Mouse (Mus musculus) embryonic facial prominence, embryonic 11.5 days (tissue): Measurements from ENCODE around the gene Ptges3. TPM values are rescaled to one million over a fixed set of nuclear protein-coding genes. Genes with fewer than 3 reads are reported as not detected.
A peak's percentile ranks its signal among the peaks of the same experiment; 100 is the strongest.
"Not testable (repeated sequence)": the region's sequence is repeated elsewhere in the genome, so short reads cannot be mapped to it uniquely, and the experiment has no call there.

Experiments used
- ATAC-seq: fragments of 200-750 bp; cut with Nextera tagmentation; replicated peaks from 2 replicates; pipeline ENCODE4 v1.8.0; 2017; ENCODE audit warnings: low read depth; ENCODE audit not compliant: insufficient number of reproducible peaks, low FRiP score, low TSS enrichment
- DNase-seq: peaks from one replicate; pipeline ENCODE4 v3.0.0-alpha.2; 2015; ENCODE audit warnings: low spot score
- H3K27ac ChIP-seq: fragments of 300-500 bp; sonication (generic); replicated peaks from 2 replicates; pipeline ENCODE4 v1.5.1; 2014; ENCODE audit warnings: mild to moderate bottlenecking, low read depth, low read length, control low read depth
- H3K27me3 ChIP-seq: fragments of 300-500 bp; sonication (generic); 2 replicates; pipeline ENCODE4 v1.6.1; 2014; ENCODE audit warnings: mild to moderate bottlenecking, low read length, moderate library complexity, mixed read lengths; ENCODE audit not compliant: control insufficient read depth, insufficient read depth
- H3K36me3 ChIP-seq: fragments of 300-500 bp; sonication (generic); replicated peaks from 2 replicates; pipeline ENCODE4 v1.6.1; 2014; ENCODE audit warnings: low read depth, mild to moderate bottlenecking, low read length, moderate library complexity, mixed read lengths; ENCODE audit not compliant: control insufficient read depth, insufficient read depth
- H3K4me1 ChIP-seq: fragments of 300-500 bp; sonication (generic); 2 replicates; pipeline ENCODE4 v1.6.1; 2014; ENCODE audit warnings: low read length, mixed read lengths; ENCODE audit not compliant: control insufficient read depth, insufficient read depth
- H3K4me2 ChIP-seq: fragments of 300-500 bp; sonication (generic); 2 replicates; pipeline ENCODE4 v1.6.1; 2014; ENCODE audit warnings: low read depth, mild to moderate bottlenecking, control low read depth, low read length, moderate library complexity
- H3K4me3 ChIP-seq: fragments of 300-500 bp; sonication (generic); 2 replicates; pipeline ENCODE4 v1.5.1; 2014; ENCODE audit warnings: low read depth, low read length, control low read depth
- H3K9ac ChIP-seq: fragments of 300-500 bp; sonication (generic); replicated peaks from 2 replicates; pipeline ENCODE4 v1.6.1; 2014; ENCODE audit warnings: mild to moderate bottlenecking, control low read depth, low read length
- H3K9me3 ChIP-seq: fragments of 300-500 bp; sonication (generic); replicated peaks from 2 replicates; pipeline ENCODE4 v1.6.1; 2016; ENCODE audit warnings: mild to moderate bottlenecking, low read length, inconsistent platforms, mixed read lengths; ENCODE audit not compliant: control insufficient read depth
- WGBS: fragments of 180-500 bp; shearing (Covaris S2); extraction: QIAGEN DNeasy Blood & Tissue Kit; methylation state at CpG from one replicate; pipeline ENCODE4 v1.1.7; 2014; 5-methylcytosine and 5-hydroxymethylcytosine counted together
- polyA plus RNA-seq: library from polyadenylated mRNA; unstranded; fragments of >200 nt; fragmentation: Nextera tagmentation; extraction: Ambion mirVana; gene quantifications from 2 replicates; pipeline ENCODE4 v1.2.1, GENCODE M21; 2014

Gene Ptges3
- polyA plus RNA-seq, 1 experiment from 2014 or later = 733 TPM

- no peaks in the 10 kb centered on the region for H3K27me3 ChIP-seq
- H3K9me3 ChIP-seq = no peaks in the 10 kb centered on the region
- peak overlapping the region; percentile 91 for H3K4me3 ChIP-seq
- H3K27ac ChIP-seq = no peak overlapping the region
- H3K4me2 ChIP-seq = peak overlapping the region; percentile 59
- 18% methylated on average over 9 of the region's 9 CpGs for WGBS
- H3K36me3 ChIP-seq = peaks cover 3% of the 10 kb centered on the region; the same call in 1 of the 2 replicates
- ATAC-seq (no peak), DNase-seq (no peak)
- no peaks in the 10 kb centered on the region for H3K4me1 ChIP-seq
- H3K9ac ChIP-seq = peak overlapping the region; percentile 72
Measured at GRCm38 (mm10) chr10:128082477-128082808, 23.7 kb downstream of the Ptges3 start.

GRCm38 (mm10) chr10:128082880-128083421 is 24.2 kb downstream of the Ptges3 start, which contains the start of gene Atp5b:
TSS of gene Atp5b (plus strand) at chr10:128083273.
- under 1% methylated on average over 34 of the region's 34 CpGs for WGBS
- Histone ChIP-seq H3K9me3 (no peaks in the 10 kb centered on the region), H3K4me1 (no peaks in the 10 kb centered on the region), H3K36me3 (peaks cover 7% of the 10 kb centered on the region; the same call in 1 of the 2 replicates), H3K9ac (peak within 1 kb of the TSS; percentile 98), H3K27me3 (no peaks in the 10 kb centered on the region), H3K4me2 (peak within 1 kb of the TSS; percentile 89), H3K4me3 (peak within 1 kb of the TSS; percentile 91), H3K27ac (peak within 1 kb of the TSS; percentile 60)
- peak; percentile 97 for ATAC-seq
- peak; percentile 100 for DNase-seq

- H3K4me1 ChIP-seq = no peaks in the 10 kb centered on the region
- DNase-seq (no peak), ATAC-seq (no peak)
- H3K4me3 ChIP-seq = peak overlapping the region; percentile 91
- peak overlapping the region; percentile 60; the same call in 1 of the 2 replicates for H3K27ac ChIP-seq
- peaks cover 12% of the 10 kb centered on the region; the same call in 1 of the 2 replicates for H3K36me3 ChIP-seq
- under 1% methylated on average over 22 of the region's 22 CpGs for WGBS
- peak overlapping the region; percentile 98 for H3K9ac ChIP-seq
- no peaks in the 10 kb centered on the region for H3K27me3 ChIP-seq
- H3K9me3 ChIP-seq = no peaks in the 10 kb centered on the region
- H3K4me2 ChIP-seq = peak overlapping the region; percentile 89
Measured at GRCm38 (mm10) chr10:128083688-128084087, 24.9 kb downstream of the Ptges3 start.

DNA sequence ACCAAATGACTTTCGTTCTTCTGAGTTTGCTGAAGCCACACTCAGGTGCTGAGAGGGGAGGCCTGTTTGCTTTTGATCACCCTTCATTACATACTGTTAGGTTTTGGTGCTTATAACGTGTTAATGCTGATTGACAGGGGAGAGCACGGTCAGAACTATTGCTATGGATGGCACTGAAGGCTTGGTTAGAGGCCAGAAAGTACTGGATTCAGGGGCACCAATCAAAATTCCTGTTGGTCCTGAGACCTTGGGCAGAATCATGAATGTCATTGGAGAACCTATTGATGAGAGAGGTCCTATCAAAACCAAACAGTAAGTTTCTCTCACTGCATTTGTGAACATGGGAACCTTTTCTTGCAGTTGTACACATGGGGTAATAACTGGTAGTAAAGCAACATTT is 25.4 kb downstream of the Ptges3 start:
- Histone ChIP-seq H3K27ac (no peak overlapping the region), H3K36me3 (peaks cover 13% of the 10 kb centered on the region; the same call in 1 of the 2 replicates)
- WGBS = 8% methylated on average over 3 of the region's 3 CpGs

GRCm38 (mm10) chr10:128086391-128086790 is 27.6 kb downstream of the Ptges3 start:
- WGBS = 87% methylated on average over 6 of the region's 6 CpGs
- Histone ChIP-seq H3K4me2 (no peak overlapping the region), H3K4me1 (peaks cover 1% of the 10 kb centered on the region), H3K27me3 (no peaks in the 10 kb centered on the region), H3K9ac (no peak overlapping the region), H3K27ac (no peak overlapping the region), H3K4me3 (no peak overlapping the region), H3K36me3 (peaks cover 13% of the 10 kb centered on the region; the same call in 1 of the 2 replicates), H3K9me3 (no peaks in the 10 kb centered on the region)
- ATAC-seq = no peak
- DNase-seq = peak; percentile 58

More for the DNA sequence above, 25.4 kb downstream of the Ptges3 start:
- H3K27me3 ChIP-seq = no peaks in the 10 kb centered on the region
- H3K4me2 ChIP-seq = peak overlapping the region; percentile 89
- ATAC-seq = no peak
- H3K4me1 ChIP-seq = no peaks in the 10 kb centered on the region
- peak overlapping the region; percentile 91 for H3K4me3 ChIP-seq
- no peaks in the 10 kb centered on the region for H3K9me3 ChIP-seq
- DNase-seq = no peak
- H3K9ac ChIP-seq = peak overlapping the region; percentile 98

- H3K9me3 ChIP-seq, H3K27me3 ChIP-seq, H3K9ac ChIP-seq, H3K4me1 ChIP-seq, H3K4me2 ChIP-seq, DNase-seq, ATAC-seq, H3K27ac ChIP-seq, H3K4me3 ChIP-seq: not testable (repeated sequence)
- 74% methylated on average over 2 of the region's 2 CpGs for WGBS
- peaks cover 13% of the 10 kb centered on the region; the same call in 1 of the 2 replicates for H3K36me3 ChIP-seq
Measured at GRCm38 (mm10) chr10:128087216-128087615, 28.5 kb downstream of the Ptges3 start.

DNA sequence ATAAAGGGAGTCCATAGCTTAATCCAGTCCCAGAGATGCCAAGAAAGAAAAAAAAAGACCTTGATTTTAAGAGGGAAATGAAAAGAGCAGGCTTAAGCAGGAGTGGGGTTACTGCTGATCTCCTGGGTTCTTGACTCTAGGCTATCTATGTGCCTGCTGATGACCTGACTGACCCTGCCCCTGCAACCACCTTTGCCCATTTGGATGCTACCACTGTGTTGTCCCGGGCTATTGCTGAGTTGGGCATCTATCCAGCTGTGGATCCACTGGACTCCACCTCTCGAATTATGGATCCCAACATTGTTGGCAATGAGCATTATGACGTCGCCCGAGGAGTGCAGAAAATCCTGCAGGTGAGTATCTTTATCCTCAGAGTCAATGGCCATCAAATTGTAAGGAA is 29.4 kb downstream of the Ptges3 start:
- no peak for ATAC-seq
- H3K36me3 ChIP-seq = peaks cover 13% of the 10 kb centered on the region; the same call in 1 of the 2 replicates

GRCm38 (mm10) chr10:128089842-128090241 is 31.1 kb downstream of the Ptges3 start:
- Histone ChIP-seq H3K9ac (no peak overlapping the region), H3K4me2 (no peak overlapping the region), H3K9me3 (no peaks in the 10 kb centered on the region), H3K27ac (no peak overlapping the region), H3K4me1 (peaks cover 7% of the 10 kb centered on the region), H3K27me3 (no peaks in the 10 kb centered on the region), H3K4me3 (no peak overlapping the region), H3K36me3 (peaks cover 13% of the 10 kb centered on the region; the same call in 1 of the 2 replicates)
- no peak for ATAC-seq
- WGBS = 68% methylated on average over 5 of the region's 5 CpGs
- DNase-seq = no peak

More for the DNA sequence above, 29.4 kb downstream of the Ptges3 start:
- Histone ChIP-seq H3K27me3 (no peaks in the 10 kb centered on the region), H3K4me2 (no peak overlapping the region), H3K27ac (no peak overlapping the region), H3K4me3 (no peak overlapping the region), H3K9ac (no peak overlapping the region), H3K9me3 (no peaks in the 10 kb centered on the region), H3K4me1 (peaks cover 7% of the 10 kb centered on the region)
- no peak for DNase-seq
- WGBS = 90% methylated on average over 5 of the region's 5 CpGs
